Mouse (Mus musculus): ENCODE results near the gene Ranbp17.

Ranbp17 gene

DNA sequence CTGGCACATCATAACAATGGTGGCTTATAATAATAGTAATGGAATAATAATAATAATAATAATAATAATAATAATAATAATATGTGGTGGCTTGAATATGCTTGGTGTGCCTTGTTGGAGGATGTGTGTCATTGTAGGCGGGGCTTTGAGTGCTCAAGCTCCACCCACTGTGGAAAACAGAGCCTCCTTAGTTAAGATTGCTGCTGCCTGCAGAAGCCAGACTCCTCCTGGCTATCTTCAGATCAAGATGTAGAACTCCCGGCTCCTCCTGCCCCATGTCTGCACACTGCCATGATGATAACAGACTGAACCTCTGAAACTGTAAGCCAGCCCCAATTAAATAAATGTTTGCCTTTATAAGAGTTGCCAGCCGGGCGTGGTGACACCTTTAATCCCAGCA, 21.0 kb upstream of the Ranbp17 start:
- Histone ChIP-seq H3K36me3 (ENCODE audit: insufficient read depth, low read length) (peaks cover 6% of the 10 kb centered on the region; the same call in 1 of the 2 replicates), H3K9me3 (ENCODE audit: low read length) (no peaks in the 10 kb centered on the region), H3K4me1 (replicated peaks; ENCODE audit: low read depth, low read length) (peaks cover 63% of the 10 kb centered on the region), H3K4me3 (replicated peaks; ENCODE audit: low read length) (peak overlapping the region; percentile 83), H3K27me3 (ENCODE audit: insufficient read depth, low read length) (no peaks in the 10 kb centered on the region)
- no peak for TF ChIP-seq CTCF (conservative IDR thresholded peaks at IDR 0.05; ENCODE audit: low read length)
- TF ChIP-seq NANOG (IDR thresholded peaks at IDR 0.05; ENCODE audit: borderline replicate concordance, low read length), result no peak
- TF ChIP-seq POU5F1 (IDR thresholded peaks at IDR 0.05; ENCODE audit: borderline replicate concordance, low read length), result no peak

DNA sequence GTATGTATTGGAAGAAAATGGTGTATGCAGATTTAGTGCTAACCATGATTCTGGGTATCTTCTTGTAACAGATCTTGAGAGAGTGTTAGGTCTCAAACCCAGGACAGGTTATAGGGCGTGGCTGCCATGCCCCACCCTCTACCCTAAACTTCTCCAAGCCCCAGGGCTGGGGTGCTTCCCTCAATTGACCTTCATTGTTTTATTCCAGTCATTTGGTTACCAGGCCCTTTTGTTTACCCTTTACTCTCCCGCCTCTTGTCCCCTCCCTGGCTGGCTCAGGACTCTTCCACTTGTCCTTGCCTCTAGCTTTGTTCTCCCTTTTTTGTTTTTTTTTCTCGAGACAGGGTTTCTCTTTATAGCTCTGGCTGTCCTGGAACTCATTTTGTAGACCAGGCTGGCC, 20.0 kb upstream of the Ranbp17 start:
- Histone ChIP-seq H3K36me3 (ENCODE audit: insufficient read depth, low read length) (peaks cover 3% of the 10 kb centered on the region; the same call in 1 of the 2 replicates), H3K9me3 (ENCODE audit: low read length) (no peaks in the 10 kb centered on the region), H3K4me1 (replicated peaks; ENCODE audit: low read depth, low read length) (peaks cover 63% of the 10 kb centered on the region), H3K27me3 (ENCODE audit: insufficient read depth, low read length) (no peaks in the 10 kb centered on the region), H3K4me3 (replicated peaks; ENCODE audit: low read length) (peak overlapping the region; percentile 83)
- TF ChIP-seq POU5F1 (IDR thresholded peaks at IDR 0.05; ENCODE audit: borderline replicate concordance, low read length) (no peak), CTCF (conservative IDR thresholded peaks at IDR 0.05; ENCODE audit: low read length) (no peak), NANOG (IDR thresholded peaks at IDR 0.05; ENCODE audit: borderline replicate concordance, low read length) (no peak; the same call in 1 of the 2 replicates)

DNA sequence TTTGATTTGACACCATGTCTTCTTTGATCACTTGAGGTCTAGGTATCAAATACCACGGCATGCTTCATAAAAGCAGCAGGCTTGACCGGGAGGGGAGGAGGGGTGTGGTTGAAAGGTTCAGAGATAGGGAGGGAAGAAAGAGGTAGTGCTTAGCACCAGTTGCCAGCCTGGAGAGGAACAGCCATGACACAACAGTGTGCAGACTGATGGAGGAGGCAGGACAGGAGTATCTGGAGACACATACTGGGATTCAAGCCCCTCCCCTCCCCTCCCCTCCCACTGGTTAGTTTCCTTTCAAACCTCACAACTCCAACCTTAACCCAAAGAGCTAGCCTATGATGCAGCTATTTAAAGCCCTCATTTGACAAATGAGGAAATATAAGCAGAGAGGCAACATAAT, 16.0 kb upstream of the Ranbp17 start:
- Histone ChIP-seq H3K9me3 (ENCODE audit: low read length) (no peaks in the 10 kb centered on the region), H3K4me1 (replicated peaks; ENCODE audit: low read depth, low read length) (peaks cover 81% of the 10 kb centered on the region), H3K27me3 (ENCODE audit: insufficient read depth, low read length) (no peaks in the 10 kb centered on the region), H3K36me3 (ENCODE audit: insufficient read depth, low read length) (no peaks in the 10 kb centered on the region), H3K4me3 (replicated peaks; ENCODE audit: low read length) (peak overlapping the region; percentile 37)
- TF ChIP-seq POU5F1 (IDR thresholded peaks at IDR 0.05; ENCODE audit: borderline replicate concordance, low read length), result no peak
- no peak for TF ChIP-seq CTCF (conservative IDR thresholded peaks at IDR 0.05; ENCODE audit: low read length)
- TF ChIP-seq NANOG (IDR thresholded peaks at IDR 0.05; ENCODE audit: borderline replicate concordance, low read length), result no peak

DNA sequence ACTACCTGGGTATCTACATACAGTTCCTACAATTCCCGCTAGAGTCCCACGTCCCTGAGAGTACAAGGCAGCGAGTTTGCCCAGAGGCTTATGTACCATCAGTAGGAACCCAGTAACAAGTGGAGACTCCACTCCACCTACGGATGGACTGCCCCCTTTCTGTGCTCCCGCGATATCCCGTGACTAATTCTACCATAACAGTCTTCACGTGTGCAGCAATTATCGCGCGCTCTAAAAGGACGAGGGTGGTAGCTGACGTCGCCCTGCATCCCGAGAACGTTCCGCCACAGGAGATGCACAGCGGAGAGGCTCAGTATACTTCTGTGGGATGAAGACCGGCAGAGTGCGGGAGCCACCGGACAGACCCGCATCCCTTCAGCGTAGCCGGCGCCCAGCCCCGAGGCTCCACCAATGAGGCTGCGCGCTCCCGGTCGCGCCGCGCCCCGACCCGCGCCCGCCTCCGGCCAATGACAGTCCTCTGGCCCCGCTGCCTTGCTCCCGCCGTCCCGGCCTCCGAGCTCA, 631 bp downstream of the Ranbp17 start:
- Histone ChIP-seq H3K36me3 (ENCODE audit: insufficient read depth, low read length) (peaks cover 31% of the 10 kb centered on the region), H3K9me3 (ENCODE audit: low read length) (no peaks in the 10 kb centered on the region), H3K27me3 (ENCODE audit: insufficient read depth, low read length) (no peaks in the 10 kb centered on the region), H3K4me3 (replicated peaks; ENCODE audit: low read length) (peak overlapping the region; percentile 99), H3K4me1 (replicated peaks; ENCODE audit: low read depth, low read length) (peaks cover 67% of the 10 kb centered on the region)
- no peak for TF ChIP-seq POU5F1 (IDR thresholded peaks at IDR 0.05; ENCODE audit: borderline replicate concordance, low read length)
- peak; percentile 23 for TF ChIP-seq CTCF (conservative IDR thresholded peaks at IDR 0.05; ENCODE audit: low read length)

DNA sequence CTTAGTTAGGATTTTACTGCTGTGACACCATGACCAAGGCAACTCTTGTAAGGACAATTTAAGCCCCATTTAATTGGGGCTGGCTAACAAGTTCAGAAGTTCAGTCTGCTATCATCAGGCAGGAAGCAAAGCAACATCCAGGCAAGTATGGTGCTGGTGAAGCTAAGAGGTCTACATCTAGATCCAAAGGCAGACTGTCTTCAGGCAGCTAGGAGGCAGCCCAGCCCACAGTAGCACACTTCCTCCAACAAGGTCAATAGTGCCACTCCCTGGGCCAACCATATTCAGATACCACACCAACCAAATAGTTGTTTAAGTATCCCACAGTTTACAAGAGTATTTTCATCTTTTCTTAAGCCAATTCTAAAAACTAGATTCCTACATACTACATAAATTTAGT, 4.1 kb downstream of the Ranbp17 start:
- Histone ChIP-seq H3K4me1 (replicated peaks; ENCODE audit: low read depth, low read length) (peaks cover 75% of the 10 kb centered on the region), H3K4me3 (replicated peaks; ENCODE audit: low read length) (no peak overlapping the region), H3K9me3 (ENCODE audit: low read length) (no peaks in the 10 kb centered on the region), H3K36me3 (ENCODE audit: insufficient read depth, low read length) (peaks cover 56% of the 10 kb centered on the region), H3K27me3 (ENCODE audit: insufficient read depth, low read length) (no peaks in the 10 kb centered on the region)
- no peak for TF ChIP-seq CTCF (conservative IDR thresholded peaks at IDR 0.05; ENCODE audit: low read length)
- no peak for TF ChIP-seq POU5F1 (IDR thresholded peaks at IDR 0.05; ENCODE audit: borderline replicate concordance, low read length)
- TF ChIP-seq NANOG (IDR thresholded peaks at IDR 0.05; ENCODE audit: borderline replicate concordance, low read length), result no peak

GRCm38 (mm10) chr11:33485746-33486145, 27.8 kb downstream of the Ranbp17 start:
- H3K27me3 ChIP-seq (ENCODE audit: insufficient read depth, low read length), result no peaks in the 10 kb centered on the region
- no peaks in the 10 kb centered on the region for H3K4me1 ChIP-seq (replicated peaks; ENCODE audit: low read depth, low read length)
- H3K36me3 ChIP-seq (ENCODE audit: insufficient read depth, low read length), result peaks cover 96% of the 10 kb centered on the region
- no peaks in the 10 kb centered on the region for H3K9me3 ChIP-seq (ENCODE audit: low read length)
- TF ChIP-seq POU5F1 (IDR thresholded peaks at IDR 0.05; ENCODE audit: borderline replicate concordance, low read length) (no peak), NANOG (IDR thresholded peaks at IDR 0.05; ENCODE audit: borderline replicate concordance, low read length) (no peak)
- no peak overlapping the region for H3K4me3 ChIP-seq (replicated peaks; ENCODE audit: low read length)

GRCm38 (mm10) chr11:33480410-33480809, 33.1 kb downstream of the Ranbp17 start:
- Histone ChIP-seq H3K4me1 (replicated peaks; ENCODE audit: low read depth, low read length) (peaks cover 6% of the 10 kb centered on the region; the same call in 1 of the 2 replicates), H3K36me3 (ENCODE audit: insufficient read depth, low read length) (peaks cover 94% of the 10 kb centered on the region), H3K4me3 (replicated peaks; ENCODE audit: low read length) (no peak overlapping the region), H3K27me3 (ENCODE audit: insufficient read depth, low read length) (no peaks in the 10 kb centered on the region), H3K9me3 (ENCODE audit: low read length) (no peaks in the 10 kb centered on the region)
- TF ChIP-seq NANOG (IDR thresholded peaks at IDR 0.05; ENCODE audit: borderline replicate concordance, low read length), result no peak
- TF ChIP-seq CTCF (conservative IDR thresholded peaks at IDR 0.05; ENCODE audit: low read length), result no peak

DNA sequence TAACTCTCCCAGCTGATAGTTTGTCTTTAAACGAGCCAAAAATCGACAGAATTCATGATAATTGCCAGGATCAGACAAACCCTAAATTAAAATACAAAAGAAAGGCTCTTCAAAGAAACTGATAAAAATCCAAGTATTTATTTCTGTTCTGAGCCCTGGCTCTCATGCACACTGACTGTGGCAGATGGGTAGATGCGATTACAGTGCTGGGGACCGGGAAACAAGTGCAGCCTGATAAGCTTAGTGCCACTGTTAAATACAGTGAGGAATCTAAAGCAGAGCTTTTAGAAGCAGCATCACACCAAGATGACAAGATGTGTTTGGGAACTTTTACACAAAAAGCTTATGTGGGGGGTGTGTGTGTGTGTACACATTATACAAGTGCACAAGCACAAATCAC, 34.3 kb downstream of the Ranbp17 start:
- Histone ChIP-seq H3K9me3 (ENCODE audit: low read length) (no peaks in the 10 kb centered on the region), H3K27me3 (ENCODE audit: insufficient read depth, low read length) (no peaks in the 10 kb centered on the region), H3K4me1 (replicated peaks; ENCODE audit: low read depth, low read length) (peaks cover 6% of the 10 kb centered on the region; the same call in 1 of the 2 replicates), H3K36me3 (ENCODE audit: insufficient read depth, low read length) (peaks cover 95% of the 10 kb centered on the region), H3K4me3 (replicated peaks; ENCODE audit: low read length) (no peak overlapping the region)
- no peak for TF ChIP-seq POU5F1 (IDR thresholded peaks at IDR 0.05; ENCODE audit: borderline replicate concordance, low read length)
- no peak for TF ChIP-seq NANOG (IDR thresholded peaks at IDR 0.05; ENCODE audit: borderline replicate concordance, low read length)
- no peak for TF ChIP-seq CTCF (conservative IDR thresholded peaks at IDR 0.05; ENCODE audit: low read length)

GRCm38 (mm10) chr11:33476634-33477033, 36.9 kb downstream of the Ranbp17 start:
- Histone ChIP-seq H3K4me3 (replicated peaks; ENCODE audit: low read length) (no peak overlapping the region), H3K36me3 (ENCODE audit: insufficient read depth, low read length) (peaks cover 93% of the 10 kb centered on the region), H3K27me3 (ENCODE audit: insufficient read depth, low read length) (no peaks in the 10 kb centered on the region), H3K9me3 (ENCODE audit: low read length) (no peaks in the 10 kb centered on the region), H3K4me1 (replicated peaks; ENCODE audit: low read depth, low read length) (peaks cover 6% of the 10 kb centered on the region; the same call in 1 of the 2 replicates)
- TF ChIP-seq NANOG (IDR thresholded peaks at IDR 0.05; ENCODE audit: borderline replicate concordance, low read length), result no peak
- TF ChIP-seq POU5F1 (IDR thresholded peaks at IDR 0.05; ENCODE audit: borderline replicate concordance, low read length), result no peak
- no peak for TF ChIP-seq CTCF (conservative IDR thresholded peaks at IDR 0.05; ENCODE audit: low read length)

Data from E14TG2a.4 (cell line).